Mouse (Mus musculus) intestine, embryonic 16.5 days (tissue): ENCODE measurements at regions not wholly inside any gene's neighbourhood (a gene's known extent, or its start where the extent isn't known, plus 50 kb on each side); places are given as distances from the start of the nearest gene placed in this dataset.
"Not testable (repeated sequence)": the region's sequence is repeated elsewhere in the genome, so short reads cannot be mapped to it uniquely, and the experiment has no call there.

Experiments used
- ATAC-seq: fragments of 200-750 bp; cut with Nextera tagmentation; 2 replicates; pipeline ENCODE4 v1.8.0; 2017; ENCODE audit warnings: moderate TSS enrichment, moderate library complexity
- H3K27ac ChIP-seq: fragments of 300-500 bp; sonication (generic); 2 replicates; pipeline ENCODE4 v1.5.1; 2014; ENCODE audit warnings: mild to moderate bottlenecking, low read length
- H3K27me3 ChIP-seq: fragments of 300-500 bp; sonication (generic); replicated peaks from 2 replicates; pipeline ENCODE4 v1.6.1; 2014; ENCODE audit warnings: low read length, control low read depth, mixed read lengths; ENCODE audit not compliant: control insufficient read depth, insufficient read depth
- H3K36me3 ChIP-seq: fragments of 300-500 bp; sonication (generic); 2 replicates; pipeline ENCODE4 v1.6.1; 2014; ENCODE audit warnings: low read length, control low read depth; ENCODE audit not compliant: control insufficient read depth, insufficient read depth
- H3K4me1 ChIP-seq: fragments of 300-500 bp; sonication (generic); 2 replicates; pipeline ENCODE4 v1.6.1; 2014; ENCODE audit warnings: low read length, control low read depth, mixed read lengths; ENCODE audit not compliant: control insufficient read depth, insufficient read depth
- H3K4me2 ChIP-seq: fragments of 300-500 bp; sonication (generic); 2 replicates; pipeline ENCODE4 v1.6.1; 2014; ENCODE audit warnings: low read depth, low read length, control low read depth
- H3K4me3 ChIP-seq: fragments of 300-500 bp; sonication (generic); 2 replicates; pipeline ENCODE4 v1.5.1; 2014; ENCODE audit warnings: mild to moderate bottlenecking, low read length
- H3K9ac ChIP-seq: fragments of 300-500 bp; sonication (generic); 2 replicates; pipeline ENCODE4 v1.6.1; 2014; ENCODE audit warnings: low read depth, low read length
- H3K9me3 ChIP-seq: fragments of 300-500 bp; sonication (generic); 2 replicates; pipeline ENCODE4 v1.6.1; 2016; ENCODE audit warnings: low read length, control low read depth; ENCODE audit not compliant: control insufficient read depth
- WGBS: fragments of 180-500 bp; shearing (Covaris S2); extraction: QIAGEN DNeasy Blood & Tissue Kit; methylation state at CpG from one replicate; pipeline ENCODE4 v1.1.7; 2014; 5-methylcytosine and 5-hydroxymethylcytosine counted together

DNA sequence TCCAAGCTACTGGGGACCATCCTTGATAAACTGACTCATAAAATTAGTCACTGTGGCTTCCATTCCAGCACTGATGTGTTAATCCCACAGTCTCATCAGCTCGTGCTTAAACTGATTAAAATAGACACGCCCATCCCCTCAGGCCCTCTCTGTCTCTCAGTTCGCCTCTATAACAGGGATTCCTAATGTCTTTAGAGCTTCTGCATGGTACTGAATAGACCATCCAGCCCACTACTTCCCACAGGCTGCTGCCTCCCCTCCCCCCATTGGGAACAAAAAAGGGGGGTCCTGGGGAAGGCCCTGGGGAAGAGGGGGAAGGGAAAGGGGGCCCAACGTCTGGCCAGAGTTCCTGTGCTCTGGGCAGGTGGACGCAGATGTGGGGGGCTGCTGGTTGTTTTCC, 119.7 kb upstream of the Kctd3 start:
- Histone ChIP-seq H3K27ac (no peak overlapping the region), H3K9ac (no peak overlapping the region), H3K36me3 (no peaks in the 10 kb centered on the region), H3K27me3 (no peaks in the 10 kb centered on the region), H3K4me3 (no peak overlapping the region), H3K9me3 (no peaks in the 10 kb centered on the region), H3K4me1 (no peaks in the 10 kb centered on the region), H3K4me2 (no peak overlapping the region)
- 59% methylated on average over 5 of the region's 5 CpGs for WGBS
- ATAC-seq, result no peak

DNA sequence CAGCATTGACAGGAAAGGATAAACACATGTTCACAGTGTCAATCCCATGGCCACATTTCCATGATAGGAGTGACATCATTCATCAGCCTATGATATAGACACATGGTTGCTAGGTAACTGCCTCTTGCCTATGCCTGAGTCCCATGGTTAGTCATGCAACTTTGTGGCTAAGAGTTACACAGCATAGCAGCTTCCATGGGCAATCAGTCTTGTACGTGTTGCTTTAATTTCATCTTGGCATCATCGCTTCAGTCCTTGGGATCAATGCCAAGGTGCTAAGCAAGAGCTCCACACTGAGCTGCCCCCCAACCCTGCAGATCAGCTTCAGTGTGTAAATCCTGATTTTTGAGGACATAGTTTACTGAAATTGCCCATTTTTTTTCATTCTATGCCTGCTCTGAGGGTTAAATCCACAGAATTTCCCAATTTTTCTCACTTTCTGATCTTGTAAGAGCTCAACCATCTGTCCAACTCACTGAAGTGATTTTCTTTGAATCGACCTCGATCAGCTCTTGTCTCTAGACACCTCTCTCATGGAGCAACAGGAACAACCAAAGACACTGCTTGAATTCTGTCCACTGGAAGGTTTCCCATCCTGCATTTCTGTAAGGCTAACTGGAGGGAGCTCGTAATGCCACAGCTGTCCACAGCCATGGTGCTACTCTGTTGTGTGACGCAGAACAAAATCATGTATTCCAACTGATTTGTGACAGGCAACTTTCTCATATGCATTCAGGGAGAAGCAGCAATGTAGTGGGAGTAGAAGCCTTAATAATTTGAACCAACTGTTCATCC, 112.5 kb upstream of the Kctd3 start:
- Histone ChIP-seq H3K36me3 (no peaks in the 10 kb centered on the region), H3K27ac (no peak overlapping the region), H3K9ac (no peak overlapping the region), H3K9me3 (no peaks in the 10 kb centered on the region), H3K27me3 (no peaks in the 10 kb centered on the region), H3K4me2 (no peak overlapping the region), H3K4me3 (no peak overlapping the region), H3K4me1 (no peaks in the 10 kb centered on the region)
- no peak for ATAC-seq
- WGBS, result 87% methylated on average over 6 of the region's 6 CpGs

DNA sequence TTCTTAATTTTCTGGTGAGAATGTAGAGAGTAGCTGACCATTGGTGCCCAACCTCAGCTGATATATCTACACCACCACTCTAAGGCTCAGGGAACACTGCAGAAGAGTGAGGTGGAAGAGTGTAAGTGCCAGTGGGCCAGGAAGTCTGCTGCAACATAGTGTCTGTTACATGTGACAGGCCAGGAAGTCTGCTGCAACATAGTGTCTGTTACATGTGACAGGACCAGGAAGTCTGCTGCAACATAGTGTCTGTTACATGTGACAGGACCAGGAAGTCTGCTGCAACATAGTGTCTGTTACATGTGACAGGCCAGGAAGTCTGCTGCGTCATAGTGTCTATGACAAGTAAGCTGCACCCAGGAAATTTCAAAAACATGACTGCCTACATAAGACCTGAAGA, 111.4 kb upstream of the Kctd3 start:
- H3K36me3 ChIP-seq, H3K4me3 ChIP-seq, H3K27me3 ChIP-seq, ATAC-seq, H3K9me3 ChIP-seq, H3K4me2 ChIP-seq, H3K27ac ChIP-seq, H3K9ac ChIP-seq, H3K4me1 ChIP-seq: not testable (repeated sequence)
- 70% methylated on average over 1 of the region's 1 CpGs for WGBS

DNA sequence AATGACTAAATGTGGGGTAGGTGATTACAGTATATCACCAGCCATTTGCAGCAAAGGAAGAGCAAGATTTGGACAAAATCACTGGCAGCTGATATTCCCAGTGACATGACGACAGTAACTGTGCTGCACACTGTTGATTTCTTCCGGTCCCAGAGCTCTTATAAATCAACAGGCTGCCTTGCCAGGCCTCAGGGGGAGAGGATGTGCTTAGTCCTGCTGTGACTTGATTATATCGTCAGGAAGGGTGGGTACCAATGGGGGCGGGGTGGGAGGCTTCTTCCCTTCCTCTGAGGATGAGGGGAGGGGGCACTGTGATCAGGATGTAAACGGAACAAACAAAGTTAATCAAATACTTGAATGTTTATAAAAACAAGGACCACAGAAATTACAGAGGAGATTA, 110.9 kb upstream of the Kctd3 start:
- Histone ChIP-seq H3K4me1 (no peaks in the 10 kb centered on the region), H3K4me3 (no peak overlapping the region), H3K9me3 (no peaks in the 10 kb centered on the region), H3K9ac (no peak overlapping the region), H3K27me3 (no peaks in the 10 kb centered on the region), H3K27ac (no peak overlapping the region), H3K36me3 (no peaks in the 10 kb centered on the region), H3K4me2 (no peak overlapping the region)
- WGBS, result 49% methylated on average over 5 of the region's 5 CpGs
- no peak for ATAC-seq

GRCm38 (mm10) chr1:189115914-189116313, 108.3 kb upstream of the Kctd3 start:
- ATAC-seq, result peak; percentile 46; the same call in 1 of the 2 replicates
- no peaks in the 10 kb centered on the region for H3K36me3 ChIP-seq
- H3K4me2 ChIP-seq, result no peak overlapping the region
- no peak overlapping the region for H3K4me3 ChIP-seq
- H3K27me3 ChIP-seq, result no peaks in the 10 kb centered on the region
- H3K27ac ChIP-seq, result no peak overlapping the region
- 44% methylated on average over 8 of the region's 8 CpGs for WGBS
- H3K9me3 ChIP-seq, result no peaks in the 10 kb centered on the region
- H3K9ac ChIP-seq, result no peak overlapping the region
- no peaks in the 10 kb centered on the region for H3K4me1 ChIP-seq

GRCm38 (mm10) chr1:189115279-189115678, 107.6 kb upstream of the Kctd3 start:
- Histone ChIP-seq H3K27me3 (no peaks in the 10 kb centered on the region), H3K4me2 (no peak overlapping the region), H3K4me3 (no peak overlapping the region), H3K27ac (no peak overlapping the region), H3K9ac (no peak overlapping the region), H3K9me3 (no peaks in the 10 kb centered on the region), H3K36me3 (no peaks in the 10 kb centered on the region), H3K4me1 (no peaks in the 10 kb centered on the region)
- 97% methylated on average over 1 of the region's 1 CpGs for WGBS
- ATAC-seq, result no peak

GRCm38 (mm10) chr1:189108260-189109035, 100.8 kb upstream of the Kctd3 start:
- Histone ChIP-seq H3K9me3 (no peaks in the 10 kb centered on the region), H3K4me2 (no peak overlapping the region), H3K36me3 (no peaks in the 10 kb centered on the region), H3K9ac (no peak overlapping the region), H3K27ac (peak overlapping the region; percentile 61), H3K27me3 (no peaks in the 10 kb centered on the region), H3K4me1 (peaks cover 3% of the 10 kb centered on the region), H3K4me3 (no peak overlapping the region)
- WGBS, result 49% methylated on average over 8 of the region's 8 CpGs
- peak; percentile 56 for ATAC-seq

DNA sequence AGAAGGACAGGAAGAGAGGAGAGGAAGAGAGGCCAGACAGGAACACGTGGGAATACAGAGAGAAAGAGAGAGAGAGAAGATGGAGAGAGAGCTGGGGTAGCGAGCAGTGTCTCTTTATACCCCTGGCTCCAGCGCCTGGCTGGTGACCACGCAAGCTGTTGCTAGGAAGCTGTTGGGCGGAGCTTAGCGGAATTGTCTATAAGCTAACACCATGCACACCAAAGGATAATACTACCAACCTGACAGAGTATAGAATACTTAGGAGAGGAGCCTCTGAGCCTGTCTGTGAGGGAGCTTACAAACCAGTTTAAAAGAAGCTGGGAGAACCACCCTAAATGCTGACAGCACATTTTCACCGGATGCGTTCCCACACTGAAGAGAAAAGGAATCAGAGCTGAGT, 100.2 kb upstream of the Kctd3 start:
- H3K9me3 ChIP-seq, result no peaks in the 10 kb centered on the region
- peak overlapping the region; percentile 24; the same call in 1 of the 2 replicates for H3K27ac ChIP-seq
- H3K36me3 ChIP-seq, result no peaks in the 10 kb centered on the region
- WGBS, result 50% methylated on average over 8 of the region's 8 CpGs
- H3K27me3 ChIP-seq, result no peaks in the 10 kb centered on the region
- no peak overlapping the region for H3K4me3 ChIP-seq
- ATAC-seq, result peak; percentile 38; the same call in 1 of the 2 replicates
- peaks cover 3% of the 10 kb centered on the region for H3K4me1 ChIP-seq
- no peak overlapping the region for H3K4me2 ChIP-seq
- H3K9ac ChIP-seq, result no peak overlapping the region

DNA sequence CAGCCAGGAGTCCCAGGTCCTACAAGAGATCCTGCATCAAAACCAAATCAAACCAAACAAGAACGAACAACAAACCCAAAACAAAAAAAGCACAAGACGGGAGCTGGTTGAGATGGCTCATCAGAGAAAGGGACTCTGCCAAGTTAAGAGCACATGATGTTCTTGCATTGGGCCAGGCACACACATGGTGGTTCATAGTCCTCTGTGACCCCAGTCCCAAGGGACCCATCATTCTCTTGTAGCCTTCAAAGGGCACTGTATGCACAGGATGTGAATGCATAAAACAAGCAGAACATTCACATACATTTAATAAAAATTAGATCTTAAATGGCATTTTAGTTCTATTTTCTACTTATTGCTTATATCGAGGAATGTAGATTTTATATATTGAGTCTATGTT, 99.5 kb upstream of the Kctd3 start:
- no peaks in the 10 kb centered on the region for H3K36me3 ChIP-seq

More for the DNA sequence above, 99.5 kb upstream of the Kctd3 start:
- Histone ChIP-seq H3K4me3 (no peak overlapping the region), H3K9ac (no peak overlapping the region), H3K27me3 (no peaks in the 10 kb centered on the region), H3K4me2 (no peak overlapping the region), H3K4me1 (peaks cover 3% of the 10 kb centered on the region), H3K27ac (no peak overlapping the region), H3K9me3 (no peaks in the 10 kb centered on the region)
- no peak for ATAC-seq
- 85% methylated on average over 3 of the region's 3 CpGs for WGBS
